Mouse (Mus musculus) heart, embryonic 16.5 days (tissue): Measurements from ENCODE around the gene Clip4. TPM values are rescaled to one million over a fixed set of nuclear protein-coding genes. Genes with fewer than 3 reads are reported as not detected.

Experiments used
- polyA plus RNA-seq: library from polyadenylated mRNA; unstranded; fragments of >200 nt; fragmentation: Nextera tagmentation; extraction: Ambion mirVana; gene quantifications from 2 replicates; pipeline ENCODE4 v1.2.1, GENCODE M21; 2015

Gene Clip4
- polyA plus RNA-seq, 1 experiment from 2014 or later = 35.8 TPM

Other genes starting within 250 kb of the Clip4 start
- gene Ndc80, start 241.6 kb upstream of the Clip4 start, polyA plus RNA-seq = 35.2 and 41.0 TPM in 2 replicates
- 0.24 and 0.42 TPM in 2 replicates for gene Spdya, start 216.4 kb upstream of the Clip4 start, polyA plus RNA-seq
- gene Wdr43, start 152.6 kb upstream of the Clip4 start, polyA plus RNA-seq = 44.1 and 49.7 TPM in 2 replicates
- gene Togaram2, start 95.2 kb upstream of the Clip4 start, polyA plus RNA-seq = 2.3 and 3.1 TPM in 2 replicates
- gene Pcare, start 15.6 kb upstream of the Clip4 start, polyA plus RNA-seq = 0.03 TPM in 1 of 2 replicates, not detected in the other